Mouse (Mus musculus) liver, embryonic 16.5 days (tissue): ENCODE results near the gene Dbt. TPM values are rescaled to one million over a fixed set of nuclear protein-coding genes. Genes with fewer than 3 reads are reported as not detected.
"Not testable (repeated sequence)": the region's sequence is repeated elsewhere in the genome, so short reads cannot be mapped to it uniquely, and the experiment has no call there.

Source experiments
- ATAC-seq: fragments of 200-750 bp; cut with Nextera tagmentation; 2 replicates; pipeline ENCODE4 v1.8.0; 2017; ENCODE audit warnings: low read depth, mild to moderate bottlenecking, moderate number of reproducible peaks, moderate library complexity
- H3K27ac ChIP-seq: fragments of 300-500 bp; sonication (generic); 2 replicates; pipeline ENCODE4 v1.5.1; 2014; ENCODE audit warnings: mild to moderate bottlenecking, low read length
- H3K27me3 ChIP-seq: fragments of 300-500 bp; sonication (generic); 2 replicates; pipeline ENCODE4 v1.6.1; 2014; ENCODE audit warnings: low read depth, low read length, mixed read lengths; ENCODE audit not compliant: control insufficient read depth, insufficient read depth
- H3K36me3 ChIP-seq: fragments of 300-500 bp; sonication (generic); 2 replicates; pipeline ENCODE4 v1.6.1; 2014; ENCODE audit warnings: mild to moderate bottlenecking; ENCODE audit not compliant: control insufficient read depth, insufficient read depth
- H3K4me1 ChIP-seq: fragments of 300-500 bp; sonication (generic); 2 replicates; pipeline ENCODE4 v1.6.1; 2014; ENCODE audit warnings: low read depth, low read length, mixed read lengths; ENCODE audit not compliant: control insufficient read depth
- H3K4me2 ChIP-seq: fragments of 300-500 bp; sonication (generic); 2 replicates; pipeline ENCODE4 v1.6.1; 2014; ENCODE audit warnings: low read depth, low read length, mixed read lengths
- H3K4me3 ChIP-seq: fragments of 300-500 bp; sonication (generic); 2 replicates; pipeline ENCODE4 v1.5.1; 2014; ENCODE audit warnings: low read depth, mild to moderate bottlenecking, low read length
- H3K9ac ChIP-seq: fragments of 300-500 bp; sonication (generic); 2 replicates; pipeline ENCODE4 v1.6.1; 2014; ENCODE audit warnings: low read depth, low read length
- H3K9me3 ChIP-seq: fragments of 300-500 bp; sonication (generic); replicated peaks from 2 replicates; pipeline ENCODE4 v1.6.1; 2016; ENCODE audit warnings: low read length; ENCODE audit not compliant: control insufficient read depth
- WGBS: fragments of 180-500 bp; shearing (Covaris S2); extraction: QIAGEN DNeasy Blood & Tissue Kit; methylation state at CpG from one replicate; pipeline ENCODE4 v1.1.7; 2014; ENCODE audit not compliant: insufficient replicate concordance; 5-methylcytosine and 5-hydroxymethylcytosine counted together
- polyA plus RNA-seq: library from polyadenylated mRNA; unstranded; fragments of >200 nt; fragmentation: Nextera tagmentation; extraction: Ambion mirVana; gene quantifications from 2 replicates; pipeline ENCODE4 v1.2.1, GENCODE M21; 2015

Gene Dbt
- polyA plus RNA-seq, 1 experiment from 2014 or later, result 19.4 TPM

- peaks cover 6% of the 10 kb centered on the region; the same call in 1 of the 2 replicates for H3K36me3 ChIP-seq
- no peak overlapping the region for H3K4me2 ChIP-seq
- no peak overlapping the region for H3K4me3 ChIP-seq
- no peak overlapping the region for H3K27ac ChIP-seq
- WGBS, result 85% methylated on average over 4 of the region's 4 CpGs
- no peak overlapping the region for H3K9ac ChIP-seq
- no peaks in the 10 kb centered on the region for H3K27me3 ChIP-seq
- ATAC-seq, result no peak
- H3K9me3 ChIP-seq, result no peaks in the 10 kb centered on the region
- no peaks in the 10 kb centered on the region; the same call in 1 of the 2 replicates for H3K4me1 ChIP-seq
Measured at GRCm38 (mm10) chr3:116530826-116531225, 18.0 kb downstream of the Dbt start.

- H3K27me3 ChIP-seq, result no peaks in the 10 kb centered on the region
- H3K9me3 ChIP-seq, result no peaks in the 10 kb centered on the region
- no peak overlapping the region for H3K27ac ChIP-seq
- H3K36me3 ChIP-seq, result peaks cover 6% of the 10 kb centered on the region; the same call in 1 of the 2 replicates
- H3K9ac ChIP-seq, result no peak overlapping the region
- peak; percentile 86 for ATAC-seq
- H3K4me2 ChIP-seq, result no peak overlapping the region
- peaks cover 5% of the 10 kb centered on the region for H3K4me1 ChIP-seq
- H3K4me3 ChIP-seq, result no peak overlapping the region
- WGBS, result 36% methylated on average over 16 of the region's 16 CpGs
Measured at GRCm38 (mm10) chr3:116536428-116537199, 23.7 kb downstream of the Dbt start.

DNA sequence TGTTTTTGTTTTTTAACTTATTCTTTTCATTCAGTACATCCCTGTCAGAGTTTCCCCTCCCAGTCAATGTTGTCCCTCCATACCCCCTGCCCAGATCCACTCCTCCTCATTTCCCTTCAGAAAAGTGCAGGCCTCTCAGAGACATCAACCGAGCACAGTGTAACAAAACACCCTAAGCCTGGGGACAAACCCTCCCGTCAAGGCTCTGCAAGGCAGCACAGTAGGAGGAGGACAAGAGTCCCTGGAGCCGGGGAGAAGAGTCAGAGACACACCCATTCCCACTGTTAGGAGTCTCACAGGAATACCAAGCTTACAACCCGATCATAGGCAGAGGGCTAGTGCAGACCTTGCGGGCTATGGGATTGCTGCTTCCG lies 24.3 kb downstream of the Dbt start:
- Histone ChIP-seq H3K36me3 (peaks cover 6% of the 10 kb centered on the region; the same call in 1 of the 2 replicates), H3K4me1 (peaks cover 5% of the 10 kb centered on the region), H3K9ac (no peak overlapping the region), H3K4me3 (no peak overlapping the region), H3K27ac (no peak overlapping the region), H3K27me3 (no peaks in the 10 kb centered on the region), H3K9me3 (no peaks in the 10 kb centered on the region), H3K4me2 (no peak overlapping the region)
- ATAC-seq, result no peak
- 85% methylated on average over 6 of the region's 6 CpGs for WGBS

GRCm38 (mm10) chr3:116542070-116542469 lies 29.2 kb downstream of the Dbt start:
- Histone ChIP-seq H3K27ac (no peak overlapping the region), H3K27me3 (no peaks in the 10 kb centered on the region), H3K4me3 (no peak overlapping the region), H3K9ac (no peak overlapping the region), H3K4me1 (no peaks in the 10 kb centered on the region), H3K9me3 (no peaks in the 10 kb centered on the region), H3K4me2 (no peak overlapping the region), H3K36me3 (peaks cover 6% of the 10 kb centered on the region; the same call in 1 of the 2 replicates)
- no peak for ATAC-seq
- WGBS, result 43% methylated on average over 2 of the region's 2 CpGs

DNA sequence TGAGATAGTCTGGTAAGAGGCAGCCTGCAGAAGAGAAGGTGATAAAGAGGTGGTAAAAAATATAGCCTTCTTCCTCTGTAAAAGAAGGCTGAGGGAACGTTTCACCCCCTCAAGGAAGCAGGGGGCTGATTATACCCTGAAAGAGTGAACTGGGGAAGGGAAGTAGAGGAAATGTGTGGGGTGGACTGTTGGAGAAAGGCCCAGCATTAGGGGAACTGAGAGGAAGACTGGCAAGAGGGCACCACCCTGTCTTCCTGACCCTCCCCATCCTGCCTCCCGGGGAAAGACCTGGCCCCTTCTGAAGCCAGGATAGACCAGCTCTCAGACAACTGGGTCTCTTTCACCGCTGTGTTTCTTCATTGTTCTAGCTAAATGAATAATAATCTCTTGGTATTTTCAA lies 29.7 kb downstream of the Dbt start:
- ATAC-seq, result no peak
- Histone ChIP-seq H3K4me2 (no peak overlapping the region), H3K4me3 (no peak overlapping the region), H3K9me3 (no peaks in the 10 kb centered on the region), H3K27me3 (no peaks in the 10 kb centered on the region), H3K4me1 (no peaks in the 10 kb centered on the region), H3K9ac (no peak overlapping the region), H3K36me3 (peaks cover 6% of the 10 kb centered on the region; the same call in 1 of the 2 replicates), H3K27ac (no peak overlapping the region)
- 32% methylated on average over 3 of the region's 3 CpGs for WGBS

- WGBS, result 86% methylated on average over 5 of the region's 5 CpGs
- Histone ChIP-seq H3K4me2 (no peak overlapping the region), H3K4me3 (no peak overlapping the region), H3K27ac (no peak overlapping the region), H3K9ac (no peak overlapping the region), H3K27me3 (no peaks in the 10 kb centered on the region), H3K4me1 (no peaks in the 10 kb centered on the region), H3K36me3 (peaks cover 6% of the 10 kb centered on the region; the same call in 1 of the 2 replicates), H3K9me3 (no peaks in the 10 kb centered on the region)
- no peak for ATAC-seq
Measured at GRCm38 (mm10) chr3:116547430-116547829, 34.6 kb downstream of the Dbt start.

GRCm38 (mm10) chr3:116551362-116551761 lies 38.5 kb downstream of the Dbt start:
- Histone ChIP-seq H3K4me3 (no peak overlapping the region), H3K9me3 (no peaks in the 10 kb centered on the region), H3K36me3 (peaks cover 3% of the 10 kb centered on the region; the same call in 1 of the 2 replicates), H3K4me1 (no peaks in the 10 kb centered on the region), H3K9ac (no peak overlapping the region), H3K27me3 (no peaks in the 10 kb centered on the region), H3K4me2 (no peak overlapping the region), H3K27ac (no peak overlapping the region)
- ATAC-seq, result no peak
- WGBS, result 83% methylated on average over 5 of the region's 5 CpGs

DNA sequence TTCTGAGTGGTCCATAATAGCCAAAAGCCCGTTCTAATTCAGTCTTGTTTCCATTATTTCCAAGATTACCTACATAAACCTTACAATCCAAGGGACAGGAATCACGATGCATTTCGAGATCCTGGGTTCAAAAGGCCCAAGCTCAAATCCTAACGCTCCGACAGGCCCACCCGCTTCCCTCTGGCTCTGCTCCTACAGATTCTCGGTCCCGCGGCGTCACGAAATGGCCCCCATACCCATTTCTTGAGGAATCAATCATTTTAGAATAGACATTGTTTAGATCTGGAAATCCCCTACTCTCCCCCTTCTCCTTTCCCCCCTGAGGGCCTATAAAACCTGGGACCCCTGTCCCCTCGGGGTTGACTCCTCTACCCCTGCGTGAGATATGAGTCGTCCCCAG lies 48.4 kb downstream of the Dbt start:
- not testable (repeated sequence) for H3K36me3 ChIP-seq, H3K27me3 ChIP-seq, H3K27ac ChIP-seq, H3K4me2 ChIP-seq, H3K9me3 ChIP-seq, H3K9ac ChIP-seq, H3K4me3 ChIP-seq, ATAC-seq
- H3K4me1 ChIP-seq, result peaks cover 20% of the 10 kb centered on the region
- 89% methylated on average over 13 of the region's 14 CpGs for WGBS

GRCm38 (mm10) chr3:116562408-116563094 lies 49.7 kb downstream of the Dbt start, which contains the start of gene Lrrc39:
TSS of gene Lrrc39 (plus strand) at chr3:116562973.
- peak within 1 kb of the TSS; percentile 63 for H3K9ac ChIP-seq
- peaks cover 2% of the 10 kb centered on the region for H3K36me3 ChIP-seq
- H3K9me3 ChIP-seq, result no peaks in the 10 kb centered on the region; the same call in 1 of the 2 replicates
- ATAC-seq, result peak; percentile 99
- H3K4me3 ChIP-seq, result peak within 1 kb of the TSS; percentile 62
- no peaks in the 10 kb centered on the region for H3K27me3 ChIP-seq
- H3K4me1 ChIP-seq, result peaks cover 20% of the 10 kb centered on the region
- H3K27ac ChIP-seq, result peak within 1 kb of the TSS; percentile 92
- peak within 1 kb of the TSS; percentile 65 for H3K4me2 ChIP-seq
- 21% methylated on average over 7 of the region's 7 CpGs for WGBS
